Mouse (Mus musculus) left cerebral cortex, adult 9 months (tissue): ENCODE data around the gene Acta1.

Source experiments
- DNase-seq, 2 experiments: peaks; one replicate each; pipeline ENCODE4 v3.0.0; 2022; ENCODE audit warnings: low spot score in 2 of 2

Gene Acta1

DNA sequence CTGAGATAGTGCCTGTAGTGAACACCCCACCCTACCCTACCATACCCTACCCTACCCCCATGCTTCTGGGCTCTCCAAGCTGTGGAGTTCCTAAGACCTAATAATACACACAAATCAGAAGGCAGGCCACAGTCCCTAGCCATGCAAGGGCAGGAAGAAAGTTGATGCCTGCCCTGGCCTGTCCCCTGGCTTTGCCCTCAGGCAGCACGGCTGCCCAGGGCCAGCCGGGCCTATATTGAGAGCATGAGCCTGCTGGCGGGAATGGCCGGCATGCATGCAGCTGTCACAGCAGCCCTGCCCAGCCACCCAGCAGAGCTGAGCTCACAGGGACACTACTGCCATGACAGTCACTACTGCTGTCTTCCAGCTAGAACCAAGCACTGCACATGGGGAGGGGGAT lies 11.5 kb downstream of the Acta1 start:
- DNase-seq, result no peak

DNA sequence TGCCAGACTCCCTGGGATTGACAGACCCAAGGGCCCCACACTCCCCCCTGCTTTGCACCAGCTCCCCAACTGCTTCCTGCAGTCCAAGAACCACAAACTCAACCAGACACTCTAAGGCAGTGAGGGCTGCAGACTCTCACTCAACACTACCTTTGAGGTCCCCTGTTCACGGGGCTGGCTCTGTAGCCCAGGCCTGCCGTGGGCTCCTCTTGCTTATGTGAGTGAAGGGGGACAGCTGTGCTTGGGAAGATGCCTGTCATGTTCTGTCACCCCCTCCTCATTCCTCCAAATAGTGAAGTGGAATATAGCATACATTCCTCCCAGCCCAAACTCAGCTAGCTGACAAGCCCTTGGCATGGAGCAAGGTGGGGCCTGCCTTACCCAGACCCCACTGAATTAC lies 12.1 kb downstream of the Acta1 start:
- DNase-seq, result no peak

- no peak for DNase-seq
Measured at GRCm38 (mm10) chr8:123880821-123881350, 13.7 kb downstream of the Acta1 start.

DNA sequence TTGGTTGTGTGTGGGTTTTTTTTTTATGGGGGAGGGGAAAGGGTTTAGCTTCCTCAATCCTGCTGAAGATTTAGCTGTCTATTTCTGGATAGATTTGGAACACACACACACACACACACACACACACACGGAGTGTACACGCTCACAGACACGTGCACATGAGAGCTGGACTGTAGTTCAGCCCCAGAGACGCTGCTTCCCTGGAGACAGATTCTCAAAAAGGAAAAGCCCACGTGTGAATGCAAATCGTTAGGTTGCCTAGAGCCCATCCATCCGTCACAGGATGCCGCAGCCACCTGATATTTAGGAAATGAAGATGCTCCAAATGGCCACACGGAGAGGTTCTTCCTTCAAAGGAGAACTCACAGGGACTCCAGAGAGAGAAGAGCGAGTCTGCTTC lies 14.3 kb downstream of the Acta1 start:
- DNase-seq, result peak; percentile 71 to 89

- DNase-seq, result peak in 1 of 2 experiments; percentile 52
Measured at GRCm38 (mm10) chr8:123877865-123878264, 16.7 kb downstream of the Acta1 start.

DNA sequence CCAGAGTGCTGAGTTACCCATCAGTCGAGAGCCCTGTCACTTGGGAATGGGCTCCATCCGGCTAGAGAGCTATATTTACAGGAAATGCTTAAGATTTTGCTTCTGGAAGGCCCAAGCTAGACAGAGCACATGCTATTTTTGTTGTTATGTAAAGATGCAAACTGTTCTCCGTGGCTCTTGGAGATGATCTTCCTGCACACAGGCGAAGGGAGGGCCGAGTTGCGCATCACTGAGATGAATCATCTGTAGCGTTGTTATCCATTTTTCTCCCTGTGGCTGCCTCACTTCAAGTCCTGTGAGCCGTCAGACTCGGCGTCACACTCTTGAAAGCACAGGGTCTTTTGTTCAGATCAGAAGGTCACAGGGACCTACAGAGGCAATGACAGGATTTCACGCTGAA lies 20.2 kb downstream of the Acta1 start:
- DNase-seq, result peak in 1 of 2 experiments; percentile 72

DNA sequence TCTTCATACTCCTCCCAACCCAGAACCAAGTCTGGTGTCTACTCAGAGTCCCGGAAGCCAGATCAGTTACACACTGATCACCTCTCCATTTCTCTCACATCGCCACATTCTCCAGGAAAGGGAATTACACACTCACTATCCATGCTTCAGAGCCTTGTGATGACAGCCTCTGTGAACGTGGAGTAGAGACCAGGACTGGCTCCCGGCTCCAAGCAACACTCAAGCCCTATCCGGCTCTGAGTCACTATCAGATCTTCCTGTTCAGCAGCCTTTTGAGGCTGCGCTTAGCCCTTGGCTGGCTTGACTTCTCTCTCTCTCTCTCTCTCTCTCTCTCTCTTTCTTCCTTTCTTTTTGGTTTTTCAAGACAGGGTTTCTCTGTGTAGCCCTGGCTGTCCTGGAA lies 21.2 kb downstream of the Acta1 start:
- DNase-seq, result no peak

DNA sequence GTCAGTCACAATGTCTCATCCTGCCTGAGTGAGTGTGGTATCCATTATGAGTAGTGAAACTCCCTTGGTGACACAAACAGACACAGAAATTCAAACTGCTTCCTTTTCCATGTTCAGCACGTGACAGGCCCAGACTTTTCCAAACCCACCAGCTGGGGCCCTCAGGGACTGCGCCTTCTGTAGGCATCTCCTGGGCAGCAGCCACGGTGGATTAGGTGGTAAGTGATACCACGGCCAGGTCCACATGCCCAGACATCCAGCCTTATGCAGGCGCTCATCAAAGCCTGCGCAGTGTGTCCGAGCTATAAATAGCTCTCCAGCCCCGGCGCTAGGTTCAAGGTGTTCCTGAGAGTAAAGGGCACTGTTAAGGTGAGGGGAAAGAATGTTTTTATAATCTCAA lies 22.5 kb downstream of the Acta1 start:
- no peak for DNase-seq

GRCm38 (mm10) chr8:123866971-123867370 lies 27.6 kb downstream of the Acta1 start:
- DNase-seq, result no peak

GRCm38 (mm10) chr8:123865786-123866185 lies 28.8 kb downstream of the Acta1 start:
- no peak for DNase-seq

DNA sequence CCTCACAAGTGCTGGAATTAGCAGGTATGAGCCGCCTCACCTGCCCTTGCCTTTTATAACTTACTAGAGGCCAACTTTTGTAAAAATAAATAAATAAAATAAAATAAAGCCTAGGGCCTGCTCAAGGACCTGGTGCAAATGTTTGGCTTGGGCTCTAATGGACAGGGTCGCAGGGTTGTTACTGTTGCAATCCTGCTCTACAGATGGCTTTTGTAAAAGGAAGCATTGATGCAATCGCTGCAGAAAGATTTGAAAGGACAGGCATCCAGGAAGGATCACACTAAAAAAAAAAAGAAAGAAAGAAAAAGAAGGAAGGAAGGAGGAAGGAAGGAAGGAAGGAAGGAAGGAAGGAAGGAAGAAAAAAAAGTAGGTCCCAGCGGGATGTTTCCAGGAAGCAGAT lies 34.2 kb downstream of the Acta1 start:
- DNase-seq, result no peak

GRCm38 (mm10) chr8:123859648-123860259 lies 34.8 kb downstream of the Acta1 start, which contains the start of gene Ccsap:
Gene Ccsap, minus strand, starts transcription at chr8:123860209.
- DNase-seq, result no peak

DNA sequence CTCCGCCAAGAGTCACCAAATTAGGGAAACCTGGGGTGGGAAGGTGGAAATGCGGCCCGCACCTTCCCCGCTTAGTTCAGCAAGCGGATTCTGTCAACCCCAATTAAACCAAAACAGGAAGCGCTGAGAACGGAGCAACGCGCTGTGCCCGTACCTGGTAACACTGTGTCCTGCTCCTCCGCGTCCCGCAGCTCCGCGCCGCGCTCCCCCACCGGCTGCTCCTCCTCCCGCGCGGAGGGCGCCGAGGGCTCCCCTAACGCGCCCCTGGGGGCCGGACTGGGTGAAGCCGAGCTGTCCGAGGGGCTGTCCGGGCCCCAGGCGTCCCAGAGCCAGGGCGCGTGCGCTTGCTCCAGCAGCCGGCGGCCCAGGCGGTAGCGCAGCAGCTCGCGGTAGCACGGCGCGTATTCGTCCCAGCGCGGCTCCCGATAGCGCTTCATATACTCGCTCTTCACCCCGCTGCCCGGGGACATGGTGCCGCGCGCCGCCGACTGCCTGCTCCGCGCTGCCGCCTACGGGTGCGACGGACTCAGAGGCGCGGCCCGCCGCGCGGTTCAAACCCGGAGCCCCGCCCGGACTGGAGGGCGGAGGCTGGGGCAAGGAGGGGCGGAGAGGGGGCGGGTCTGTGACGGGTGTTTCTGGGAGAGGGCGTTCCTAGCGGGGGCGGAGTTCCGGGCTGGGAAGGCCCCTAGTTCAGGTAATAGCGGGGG lies 35.5 kb downstream of the Acta1 start:
- DNase-seq, result peak; percentile 80 to 91

DNA sequence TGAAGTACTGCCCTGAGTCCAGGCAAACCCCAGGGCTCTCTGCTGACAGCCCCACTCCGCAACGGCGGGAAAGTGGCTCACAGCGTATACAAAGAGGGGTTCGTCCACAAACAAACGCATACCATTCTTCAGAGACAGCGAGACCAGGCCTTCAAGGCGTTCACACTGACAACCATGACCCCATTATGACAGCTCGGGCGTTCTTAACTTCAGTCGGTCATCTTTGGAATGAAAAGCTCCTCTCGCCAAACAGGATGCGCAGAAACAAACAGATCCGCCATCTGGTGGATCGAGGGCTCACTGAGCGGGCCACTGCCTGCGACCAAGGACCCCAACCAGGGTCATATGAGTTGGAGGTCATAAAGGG lies 36.0 kb downstream of the Acta1 start:
- no peak for DNase-seq

DNA sequence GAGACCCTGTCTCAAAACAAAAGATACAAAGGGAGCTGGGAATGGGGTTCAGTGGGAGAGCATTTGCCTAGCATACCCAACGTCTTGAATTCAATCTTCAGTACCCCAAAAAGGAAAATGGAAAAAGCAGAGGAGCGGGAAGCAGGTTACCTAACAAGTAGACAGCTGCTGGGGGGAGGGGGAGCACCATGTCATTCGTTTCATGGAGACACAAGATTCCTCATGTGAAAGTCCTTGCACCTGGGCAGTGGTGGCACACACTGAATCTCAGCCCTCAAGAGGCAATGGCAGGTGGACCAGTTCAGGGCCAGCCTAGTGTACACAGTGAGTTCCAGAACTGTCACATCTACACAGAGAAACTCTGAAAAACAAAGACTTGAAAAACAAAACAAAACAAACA lies 37.2 kb downstream of the Acta1 start:
- no peak for DNase-seq

DNA sequence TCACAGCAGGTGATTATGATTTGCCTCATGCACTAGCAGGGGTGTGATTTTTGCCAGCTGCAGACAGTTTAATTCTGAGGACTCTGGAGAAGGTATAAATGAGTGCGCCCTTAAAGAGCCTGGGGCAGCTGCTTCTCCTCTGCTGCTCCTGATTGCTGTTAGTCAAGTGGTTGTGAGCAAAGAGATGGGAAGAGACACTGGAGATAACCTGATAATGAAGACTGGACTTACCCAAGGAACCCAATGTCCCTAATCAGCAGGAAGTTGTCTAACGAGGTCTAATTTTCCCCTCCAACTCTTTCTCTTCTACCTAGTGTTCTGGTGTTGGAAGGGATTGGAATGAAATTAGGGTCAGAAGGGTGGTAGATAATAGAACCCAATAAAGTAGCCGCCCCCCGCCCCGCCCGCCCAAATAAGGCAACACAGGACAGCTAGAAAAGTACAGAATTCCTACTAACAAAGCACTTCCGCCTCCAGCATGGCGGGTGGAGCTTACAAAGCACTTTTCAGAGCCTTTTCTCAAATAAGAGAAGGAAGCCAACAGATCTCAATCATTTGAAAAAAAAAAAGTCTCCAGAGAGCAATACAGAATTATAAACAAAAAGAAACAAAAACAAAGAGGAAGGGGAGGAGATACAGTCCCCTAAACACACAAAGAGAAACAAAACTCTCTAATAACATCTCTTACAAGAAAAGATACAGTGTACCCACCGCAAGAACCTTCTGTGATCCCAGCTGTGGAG lies 39.6 kb downstream of the Acta1 start:
- DNase-seq, result no peak

- no peak for DNase-seq
Measured at GRCm38 (mm10) chr8:123854252-123854651, 40.3 kb downstream of the Acta1 start.

GRCm38 (mm10) chr8:123851590-123851989 lies 43.0 kb downstream of the Acta1 start:
- no peak for DNase-seq

GRCm38 (mm10) chr8:123849352-123849751 lies 45.2 kb downstream of the Acta1 start:
- no peak for DNase-seq

DNA sequence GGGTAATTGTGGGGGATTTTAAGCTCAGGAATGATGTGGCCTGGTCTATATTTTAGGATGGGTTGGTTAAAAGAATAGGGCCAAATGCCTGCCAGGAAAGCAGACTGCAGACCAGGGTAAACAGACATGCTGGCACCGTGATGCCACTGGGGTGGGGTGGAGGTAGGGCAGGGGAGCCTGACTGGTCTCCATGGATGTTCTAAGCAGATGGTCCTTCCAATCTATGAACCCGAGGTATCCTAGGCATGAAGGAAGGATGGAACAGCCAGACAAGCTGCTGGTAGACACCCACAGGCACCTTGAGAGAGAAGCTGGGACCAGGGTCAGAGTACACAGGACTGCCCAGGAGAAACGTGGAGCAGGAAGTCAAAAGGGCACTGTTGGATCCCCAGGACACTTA lies 47.0 kb downstream of the Acta1 start:
- DNase-seq, result no peak

GRCm38 (mm10) chr8:123846509-123846908 lies 48.0 kb downstream of the Acta1 start:
- DNase-seq, result peak in 1 of 2 experiments; percentile 65

GRCm38 (mm10) chr8:123845991-123846390 lies 48.6 kb downstream of the Acta1 start:
- DNase-seq, result no peak

GRCm38 (mm10) chr8:123845114-123845513 lies 49.4 kb downstream of the Acta1 start:
- DNase-seq, result no peak
